Mouse (Mus musculus) NIH3T3 (cell line): ENCODE measurements at regions not wholly inside any gene's neighbourhood (a gene's known extent, or its start where the extent isn't known, plus 50 kb on each side); places are given as distances from the start of the nearest gene placed in this dataset.
A peak's percentile ranks its signal among the peaks of the same experiment; 100 is the strongest.

Experiments
- DNase-seq: peaks from one replicate; pipeline ENCODE4 v3.0.0-alpha.2; 2012; ENCODE audit warnings: low read depth

DNA sequence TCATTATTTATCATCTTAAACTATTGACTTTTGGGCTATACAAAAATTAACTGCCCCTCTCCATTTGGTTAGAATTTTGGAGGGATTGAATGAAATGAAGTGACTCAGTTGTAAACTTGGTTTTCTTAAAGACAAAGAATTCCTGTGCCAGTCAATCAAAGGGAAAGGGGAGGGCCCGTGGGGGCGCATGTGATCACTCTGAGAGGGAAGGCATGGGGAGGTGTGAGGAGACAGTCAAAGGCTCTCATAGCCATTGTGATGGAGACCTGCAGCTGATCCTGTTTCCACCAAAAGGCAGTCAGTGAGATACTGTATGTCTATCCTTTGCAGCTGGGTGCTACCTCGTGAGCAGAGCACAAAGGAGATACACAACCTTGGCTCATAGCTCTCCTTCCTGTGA lies 156.6 kb upstream of the Slc24a2 start:
- DNase-seq: no peak

DNA sequence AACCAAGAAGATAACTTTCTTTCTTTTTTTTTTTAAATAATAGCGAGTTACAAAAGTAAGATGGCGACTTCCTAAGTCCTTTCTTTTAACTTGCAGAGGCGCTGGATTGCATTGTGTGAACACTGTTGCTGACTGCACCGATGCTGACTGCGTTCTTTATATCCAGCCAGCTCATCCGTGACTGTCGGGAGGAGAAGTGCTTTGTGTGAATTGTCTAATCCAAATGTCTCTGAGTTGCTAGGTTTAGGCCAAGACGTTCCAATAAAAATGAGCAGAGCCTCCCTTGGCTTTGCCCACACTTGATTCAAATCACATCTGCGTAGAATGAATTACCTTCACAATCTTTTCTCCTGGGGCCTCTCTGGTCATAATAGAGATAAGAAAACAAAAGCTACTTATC lies 156.0 kb upstream of the Slc24a2 start:
- DNase-seq: no peak

DNA sequence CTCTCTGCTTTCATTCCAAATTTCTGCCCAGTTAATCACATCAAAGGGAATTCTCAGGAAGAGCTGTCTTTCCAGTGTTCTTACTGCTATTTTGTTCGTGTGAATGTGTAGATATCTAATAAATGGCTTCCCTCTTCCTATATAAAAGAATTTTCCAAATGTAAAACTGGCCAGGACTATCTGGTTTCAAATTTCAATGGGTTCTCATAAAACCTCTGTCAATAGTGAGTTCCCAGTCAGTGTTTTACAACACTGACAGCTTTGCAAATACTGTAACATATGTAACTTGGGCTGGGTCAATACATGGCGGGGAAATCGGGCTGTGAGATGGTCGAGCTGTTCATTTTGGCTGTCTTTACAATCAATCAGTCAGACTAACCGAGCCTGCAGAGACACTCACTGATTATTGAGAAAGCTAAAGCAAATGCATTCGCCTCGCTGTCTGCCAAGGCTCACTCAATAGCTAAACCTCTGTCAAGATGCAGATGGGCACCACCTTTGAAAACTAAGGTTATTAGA lies 155.0 kb upstream of the Slc24a2 start:
- peak; percentile 14 for DNase-seq

DNA sequence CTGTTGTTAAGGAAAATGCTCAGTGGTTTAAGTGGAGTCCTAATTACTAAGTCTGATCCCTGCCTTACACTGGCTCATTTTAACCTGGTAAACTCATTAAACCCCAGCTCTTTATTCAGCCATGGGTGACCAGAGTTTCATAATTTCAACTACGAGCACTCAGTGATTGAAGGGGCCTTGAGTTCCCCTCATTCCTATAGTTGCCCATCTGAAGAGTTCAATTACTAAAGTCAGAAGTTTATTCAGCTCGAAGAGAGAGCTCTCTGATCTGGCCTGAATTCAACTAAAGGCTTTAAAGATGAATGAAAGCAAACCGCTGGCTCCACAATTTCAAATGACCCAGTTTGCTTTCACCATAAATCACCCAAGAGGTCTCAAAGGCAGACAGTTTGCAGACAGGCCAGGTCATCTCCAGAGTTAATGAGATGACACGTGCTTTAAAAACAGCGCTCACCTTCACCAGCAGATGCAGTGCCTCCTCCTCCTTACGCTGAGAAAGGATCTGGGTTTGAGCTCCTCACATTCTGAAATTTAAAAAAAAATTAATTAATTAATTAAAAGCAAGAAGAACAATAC lies 154.3 kb upstream of the Slc24a2 start:
- DNase-seq: no peak

DNA sequence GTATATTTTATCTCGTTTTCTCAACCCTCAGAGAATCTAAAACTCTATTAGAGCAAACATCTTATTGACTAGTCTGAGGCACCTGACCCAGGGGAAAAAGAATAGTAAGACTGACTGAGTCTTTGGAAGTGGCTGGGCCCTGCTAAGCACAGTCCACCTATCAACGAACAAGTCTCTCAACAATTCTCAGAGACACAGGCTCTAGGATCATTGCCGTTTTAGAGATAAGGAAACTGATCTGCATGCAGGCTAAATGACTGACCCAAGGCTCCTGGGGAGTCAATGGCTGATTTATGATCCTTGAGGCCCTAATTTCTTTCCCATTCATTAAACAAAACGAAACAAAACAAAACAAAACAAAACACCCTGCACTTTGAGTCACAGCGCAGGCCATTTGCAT lies 150.4 kb upstream of the Slc24a2 start:
- DNase-seq: no peak

DNA sequence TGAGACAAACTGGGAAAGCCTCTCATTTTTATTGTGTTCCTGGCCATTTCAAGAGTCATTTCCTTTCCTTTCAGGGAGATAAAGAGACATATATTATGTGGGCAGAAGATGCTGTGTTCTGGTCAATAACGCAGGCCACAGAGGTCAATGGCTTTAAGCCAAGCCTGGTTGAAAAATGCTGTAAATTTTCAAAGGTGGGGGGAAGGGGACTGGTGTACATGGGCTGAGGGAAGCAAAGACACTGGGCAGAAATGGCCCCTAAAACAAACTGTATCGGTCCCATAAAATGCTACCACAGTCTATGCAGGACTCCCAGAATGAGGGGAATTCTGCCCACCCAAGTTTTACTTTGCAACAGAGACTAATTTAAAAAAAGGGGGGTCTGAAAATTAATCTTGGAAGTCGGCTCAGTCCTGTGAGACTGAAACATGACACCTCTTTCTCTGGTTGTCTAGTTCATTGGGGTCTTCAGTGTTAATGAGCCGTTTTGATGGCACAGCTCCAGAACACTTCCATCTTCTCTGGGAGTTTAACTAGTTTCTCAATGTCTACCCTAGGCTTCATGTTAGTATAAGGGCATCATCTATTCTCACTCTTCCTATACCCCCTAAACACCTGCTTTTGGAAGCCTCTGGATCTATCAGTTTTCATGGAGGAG lies 149.4 kb upstream of the Slc24a2 start:
- no peak for DNase-seq

DNA sequence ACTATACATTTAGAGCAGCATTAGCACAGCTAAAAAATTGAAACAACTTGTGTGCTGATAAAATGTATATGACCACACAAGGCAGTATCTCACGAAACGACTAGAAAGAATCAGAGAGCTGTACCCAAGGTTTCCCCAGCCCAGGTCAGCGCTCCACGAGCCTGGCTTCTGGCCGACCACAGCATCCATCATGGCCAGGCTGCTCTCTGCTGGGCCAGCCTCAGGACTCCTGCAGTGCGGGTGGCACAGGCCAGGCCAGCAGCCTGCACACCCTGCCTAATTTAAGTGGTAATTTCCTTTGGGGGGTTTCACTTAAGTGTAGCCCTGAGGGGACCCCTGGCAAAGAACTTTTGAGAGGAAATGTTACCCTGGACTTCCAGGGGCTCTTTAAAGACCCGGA lies 141.7 kb upstream of the Slc24a2 start:
- no peak for DNase-seq

DNA sequence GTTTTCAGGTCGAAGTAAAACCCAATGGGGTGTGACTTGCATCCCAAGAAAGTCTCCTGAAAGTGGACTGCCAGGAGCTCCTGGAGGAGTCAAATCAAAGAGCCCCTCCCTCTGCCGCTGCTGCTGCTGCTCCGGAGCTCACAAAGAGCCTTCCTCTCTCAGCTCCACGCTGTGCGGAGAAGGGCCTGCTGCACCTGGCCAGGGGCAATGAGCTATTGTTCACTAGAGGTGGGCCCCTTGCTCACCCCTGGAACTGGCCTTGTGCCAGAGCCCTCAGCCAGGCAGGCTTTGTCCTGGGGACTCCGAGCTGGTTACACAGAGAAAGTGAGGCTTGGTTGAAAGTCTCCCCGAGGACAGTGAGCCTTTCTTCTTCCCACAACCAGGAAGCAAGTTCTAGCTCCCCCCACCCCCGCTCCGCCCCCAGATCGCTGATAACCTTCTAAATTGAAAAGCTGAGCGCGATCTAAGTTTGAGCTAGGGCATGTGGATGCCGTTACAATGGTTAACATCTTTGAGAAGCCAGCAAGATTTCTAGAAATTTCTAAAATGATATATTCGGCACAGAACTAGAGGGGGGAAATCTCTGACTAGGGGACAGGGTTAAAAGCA lies 139.5 kb upstream of the Slc24a2 start:
- DNase-seq: no peak

DNA sequence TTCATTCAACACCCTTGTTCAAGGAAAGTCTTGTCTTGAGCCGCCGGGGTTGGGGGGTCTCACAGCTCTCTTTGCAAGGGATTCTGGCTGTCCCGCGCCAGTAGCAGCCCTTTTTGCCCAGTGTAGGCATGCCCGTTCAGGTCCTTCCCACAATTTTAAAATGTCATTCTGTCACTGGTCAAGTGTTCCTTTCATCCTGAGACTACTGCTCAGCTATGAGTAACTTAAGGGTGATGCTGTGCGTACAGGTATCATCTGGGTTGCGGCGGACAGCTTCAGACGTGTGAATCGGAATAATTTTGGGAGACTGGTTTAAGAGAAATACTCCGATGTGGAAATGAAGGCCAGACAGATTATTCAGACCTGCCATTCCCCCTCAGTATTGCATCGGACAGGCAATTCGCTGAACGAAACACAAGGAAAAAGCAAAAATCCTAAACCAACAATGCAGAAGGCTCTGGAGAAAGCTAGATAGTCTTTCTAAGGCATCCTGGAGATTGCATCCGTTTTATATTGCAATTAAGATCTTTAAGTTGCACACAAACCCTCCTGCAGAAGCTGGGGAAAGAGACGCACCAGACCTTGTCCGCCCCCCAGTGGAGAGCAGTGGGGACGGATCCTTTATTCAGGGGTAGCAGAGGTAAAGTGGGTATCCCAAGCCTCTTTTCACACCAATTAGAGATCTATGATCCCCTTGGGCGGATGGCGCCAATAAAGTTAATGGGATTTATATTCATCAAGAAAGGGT lies 138.3 kb upstream of the Slc24a2 start:
- peak; percentile 74 for DNase-seq

DNA sequence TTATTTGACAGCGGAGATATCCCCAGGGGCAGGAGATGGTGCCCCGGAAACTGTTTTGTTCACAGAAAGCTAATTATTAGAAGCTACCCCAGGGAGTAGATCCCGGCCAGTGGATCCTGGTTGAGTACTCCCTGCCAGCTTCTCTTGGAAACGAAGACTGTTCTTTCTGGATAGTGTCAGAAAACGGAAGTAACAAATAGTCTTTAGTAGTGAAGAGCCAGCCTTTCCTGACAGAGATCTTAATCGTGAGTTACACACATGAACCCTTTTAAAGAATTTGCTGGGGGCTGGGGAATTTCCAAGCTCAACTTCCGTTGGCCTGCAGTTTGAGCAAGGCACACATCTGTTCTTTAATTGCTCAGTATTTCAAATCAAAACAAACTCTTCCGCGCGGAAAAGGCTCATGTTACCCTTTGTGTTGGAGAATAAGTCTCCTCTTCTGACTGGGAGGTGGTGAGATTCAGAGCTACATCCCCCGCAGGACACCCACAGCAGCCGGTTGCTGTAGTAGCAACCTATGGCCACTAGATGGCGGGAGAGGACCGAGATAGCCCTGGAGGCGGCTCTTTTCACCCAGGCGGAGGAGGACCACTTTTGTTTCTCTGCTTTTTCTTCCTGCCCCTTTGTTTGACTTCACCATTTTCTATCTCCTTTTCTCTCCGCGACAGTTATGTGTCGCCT lies 137.6 kb upstream of the Slc24a2 start:
- peak; percentile 90 for DNase-seq

DNA sequence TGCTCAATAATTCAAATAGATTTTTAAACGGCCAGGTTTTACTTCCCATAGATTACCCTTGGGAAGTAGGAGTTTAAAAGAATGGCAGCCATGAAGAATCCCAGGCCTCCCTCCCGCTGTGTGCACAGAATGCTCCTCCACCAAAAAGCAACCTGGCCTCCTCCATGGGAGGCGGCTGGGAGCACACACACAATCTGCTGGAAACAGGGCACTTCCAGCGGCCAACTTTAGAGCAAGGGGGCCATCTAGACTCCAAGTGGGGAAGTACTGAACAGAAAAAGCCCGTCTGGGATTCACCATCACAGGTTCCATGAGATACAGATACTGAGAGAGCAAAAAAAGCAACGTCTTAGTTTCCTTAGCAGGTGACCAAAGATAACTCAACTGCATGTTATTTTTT lies 131.9 kb upstream of the Slc24a2 start:
- peak; percentile 28 for DNase-seq

DNA sequence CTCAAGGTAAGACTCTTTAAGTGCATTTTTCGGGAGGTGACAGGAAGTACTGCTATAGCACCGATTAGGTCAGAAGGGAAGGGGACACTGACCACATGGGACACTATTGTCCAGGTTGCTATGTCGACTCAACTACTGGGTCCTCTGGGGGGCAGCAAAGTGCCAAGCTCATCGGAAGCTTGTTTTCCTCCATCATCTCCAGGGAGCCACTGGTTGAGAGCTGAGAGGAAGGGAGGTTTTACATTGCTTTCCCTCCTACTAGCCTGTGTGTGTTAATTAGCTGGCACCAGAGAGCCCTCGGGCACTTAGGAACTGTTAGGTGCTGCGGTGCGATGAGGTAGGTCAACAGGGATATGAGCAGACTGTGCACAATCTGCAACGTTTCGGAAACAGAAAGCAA lies 129.2 kb upstream of the Slc24a2 start:
- DNase-seq: peak; percentile 57

DNA sequence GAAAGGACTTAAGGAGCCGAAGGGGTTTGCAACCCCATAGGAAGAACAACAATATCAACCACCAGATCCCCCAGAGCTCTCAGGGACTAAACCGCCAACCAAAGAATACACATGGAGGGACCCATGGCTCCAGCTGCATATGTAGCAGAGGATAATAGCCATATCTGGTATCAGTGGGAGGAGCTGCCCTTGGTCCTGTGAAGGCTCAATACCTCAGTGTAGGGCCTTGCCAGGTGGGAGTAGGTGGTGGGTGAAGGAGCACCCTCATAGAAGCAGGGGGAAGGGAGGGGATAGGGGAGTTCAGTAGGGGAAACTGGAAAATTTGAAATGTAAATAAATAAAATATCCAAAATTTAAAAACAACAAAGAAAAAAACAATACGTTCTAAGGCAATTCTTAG lies 128.7 kb upstream of the Slc24a2 start:
- no peak for DNase-seq

DNA sequence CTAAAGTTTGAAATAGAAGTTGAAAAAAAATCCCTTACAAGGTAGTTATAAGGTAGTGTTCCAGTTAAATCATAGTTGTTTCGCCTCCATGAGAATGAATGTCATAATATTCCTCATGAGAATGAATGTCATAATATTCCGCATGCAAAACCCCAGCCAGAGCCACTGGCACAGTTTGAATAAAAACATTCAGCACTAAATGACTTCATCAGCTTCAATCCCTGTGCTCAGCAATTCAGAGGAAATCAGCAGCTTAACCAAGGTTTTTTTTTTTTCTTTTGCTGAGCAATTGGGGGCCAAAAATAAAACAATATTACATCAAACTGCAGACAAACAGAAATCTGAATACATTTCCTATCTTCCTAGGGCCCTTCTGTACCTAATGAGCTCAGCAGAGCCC lies 102.7 kb upstream of the Slc24a2 start:
- DNase-seq: no peak

DNA sequence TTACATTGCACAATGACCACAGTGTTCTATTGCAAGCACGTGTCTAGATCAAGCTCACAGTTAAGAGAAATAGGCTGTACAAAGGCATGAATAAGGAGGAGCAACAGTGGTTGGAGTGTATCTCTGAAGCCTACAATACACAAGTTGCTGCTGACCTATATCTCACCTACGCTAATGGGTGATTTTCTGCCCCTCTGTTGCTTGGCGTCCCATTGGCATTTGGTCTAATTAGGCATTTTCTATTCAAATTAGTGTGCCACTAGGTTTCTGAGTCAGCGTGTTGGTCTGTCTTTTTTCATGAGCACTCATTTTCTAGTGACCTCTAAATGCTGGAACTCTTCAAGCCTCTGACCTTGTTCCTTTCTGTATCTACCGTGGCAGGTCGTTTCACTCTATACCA lies 98.9 kb upstream of the Slc24a2 start:
- DNase-seq: no peak

DNA sequence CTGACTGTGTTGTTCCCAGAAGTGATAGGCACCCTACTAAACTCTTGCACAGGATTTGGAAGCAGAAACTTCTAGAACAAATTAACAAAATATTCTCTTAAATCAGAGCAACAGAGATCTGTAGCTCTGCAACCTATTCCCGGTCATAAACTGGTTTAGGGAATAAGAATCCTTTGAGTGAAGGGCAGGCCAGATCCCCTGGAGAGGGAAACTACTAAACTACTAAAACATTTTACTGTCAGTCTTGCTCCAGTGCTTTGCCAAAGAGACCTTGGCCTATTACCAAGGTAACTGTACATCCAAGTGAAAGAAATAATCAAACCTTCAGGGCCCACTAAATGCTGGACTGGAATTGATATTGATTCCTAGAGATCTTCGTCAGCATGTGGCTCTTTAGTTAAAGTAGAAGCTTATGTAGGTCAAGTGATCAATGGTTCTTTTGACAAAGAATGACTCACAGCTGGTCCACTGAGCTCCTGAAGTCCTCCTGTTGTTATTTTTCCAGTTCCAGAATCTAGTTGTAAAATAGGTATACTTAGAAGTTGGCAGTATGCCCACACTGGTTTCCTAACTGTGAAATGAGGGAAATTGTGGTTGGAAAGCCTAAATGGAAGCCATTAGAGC lies 91.6 kb upstream of the Slc24a2 start:
- DNase-seq: peak; percentile 6

DNA sequence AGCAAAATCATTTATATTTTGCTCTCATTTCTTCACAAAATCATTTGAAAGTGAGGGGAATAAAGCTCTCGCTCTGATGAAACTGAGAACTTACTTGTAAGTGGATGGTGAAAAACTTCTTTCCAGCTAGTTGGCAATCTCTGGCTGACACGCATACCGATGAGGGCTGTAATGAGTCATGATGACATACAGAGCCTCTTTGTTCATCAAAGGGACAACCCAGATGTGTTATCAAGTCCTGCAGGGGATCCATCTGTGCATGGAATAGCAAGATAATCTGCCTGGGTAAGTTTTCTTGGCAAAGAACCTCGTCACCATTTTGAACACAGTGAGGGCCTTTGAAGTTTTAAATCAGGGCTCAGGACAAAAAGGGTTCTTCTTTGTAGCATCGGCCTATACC lies 67.9 kb upstream of the Slc24a2 start:
- DNase-seq: peak; percentile 3

DNA sequence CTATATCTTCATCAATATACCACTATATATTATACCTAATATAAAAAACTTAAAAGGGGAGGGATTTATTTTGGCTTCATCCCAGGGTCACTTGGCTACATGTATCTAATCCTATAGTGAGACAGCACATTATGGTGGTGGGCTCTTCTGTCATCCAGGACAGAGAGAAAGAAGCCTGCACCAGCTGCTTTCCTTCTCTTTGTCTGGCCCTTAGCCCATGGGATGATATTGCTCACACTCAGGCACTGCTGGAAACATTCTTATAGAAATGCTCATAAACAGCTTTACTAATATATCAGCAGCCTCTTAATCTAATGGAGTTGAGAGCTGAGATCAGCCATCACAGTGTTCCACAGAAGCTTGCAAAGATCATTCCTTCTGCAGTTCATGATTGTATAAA lies 64.3 kb upstream of the Slc24a2 start:
- DNase-seq: no peak
